Mouse (Mus musculus) spleen, adult 10 weeks (tissue): ENCODE data around the gene Glyatl3. TPM values are rescaled to one million over a fixed set of nuclear protein-coding genes. Genes with fewer than 3 reads are reported as not detected.

Experiments used
- polyA plus RNA-seq: library from polyadenylated mRNA; stranded (reverse); fragments of 350-450 nt; fragmentation: Illumina TruSeq; extraction: RNeasy Lipid Tissue Mini Kit (QIAGEN cat#74804); gene quantifications from one replicate; pipeline ENCODE4 v1.2.3, GENCODE M21; 2015; ENCODE audit warnings: low replicate concordance; ENCODE audit not compliant: insufficient read depth

The Glyatl3 gene
- polyA plus RNA-seq = not detected

DNA sequence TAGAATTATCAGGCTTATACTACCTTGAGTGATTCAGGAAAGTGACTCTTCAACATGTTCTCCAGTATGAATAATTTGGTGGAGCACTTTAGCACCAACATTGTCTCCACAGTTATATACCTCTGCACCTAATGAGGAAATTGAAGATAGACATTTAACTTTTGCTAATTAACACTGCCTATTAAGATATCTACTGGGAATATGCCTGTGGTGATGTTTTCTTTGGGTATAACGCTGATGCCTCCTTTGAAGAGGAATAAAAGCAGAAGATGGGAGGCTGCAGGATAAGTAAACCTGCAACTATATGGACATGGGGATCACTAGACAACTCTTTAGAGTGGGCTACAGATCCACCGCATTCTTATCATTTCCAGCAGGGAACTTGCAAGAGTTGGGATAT, at the start of gene Glyatl3:
TSS of gene Glyatl3 (minus strand) at position 101 of the 400 bp plus-strand sequence.

DNA sequence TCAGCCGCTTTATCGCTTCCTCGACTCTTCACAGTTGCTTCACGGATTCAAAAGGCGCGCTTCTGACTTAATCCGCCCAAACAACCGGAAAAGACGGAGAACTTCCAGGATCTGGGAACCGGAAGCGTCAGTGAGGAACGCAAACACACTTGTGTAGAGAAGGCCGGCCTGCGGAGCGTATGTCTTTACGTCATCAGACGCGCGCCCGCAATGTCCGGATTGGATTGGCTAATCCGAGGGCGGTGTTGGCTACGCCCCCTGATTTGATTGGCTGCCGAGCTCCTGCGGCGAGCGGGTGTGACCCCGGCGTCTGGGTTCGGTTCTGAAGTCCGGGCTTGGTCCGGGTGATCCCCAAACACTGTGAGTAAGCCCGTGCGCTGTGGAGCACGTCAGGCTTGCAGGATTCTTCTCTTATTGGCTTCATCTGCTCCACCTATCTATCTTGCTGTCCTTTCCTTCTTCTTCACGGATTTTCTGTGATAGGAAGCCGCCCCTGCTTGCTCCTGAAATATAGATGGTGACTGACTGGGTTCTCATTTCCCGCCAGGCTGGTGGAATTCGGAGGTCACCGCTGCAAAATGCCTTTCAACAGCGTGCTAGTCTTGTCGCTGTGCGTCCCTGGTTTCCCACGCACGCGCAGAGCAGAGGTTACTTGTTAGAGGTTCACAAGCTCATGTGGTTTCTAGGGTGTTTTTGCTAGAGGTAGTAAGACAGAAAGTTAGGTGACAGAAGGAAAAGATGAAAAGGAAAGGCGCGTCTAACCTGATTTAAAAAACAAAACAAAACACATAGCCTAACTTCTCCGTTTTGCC, 20.5 kb upstream of the Glyatl3 start, which contains the start of the genes Mut and Cenpq:
TSS of gene Mut (plus strand) at position 266 of the 812 bp plus-strand sequence.
TSS of gene Cenpq (minus strand) at position 628 of the 812 bp plus-strand sequence.

DNA sequence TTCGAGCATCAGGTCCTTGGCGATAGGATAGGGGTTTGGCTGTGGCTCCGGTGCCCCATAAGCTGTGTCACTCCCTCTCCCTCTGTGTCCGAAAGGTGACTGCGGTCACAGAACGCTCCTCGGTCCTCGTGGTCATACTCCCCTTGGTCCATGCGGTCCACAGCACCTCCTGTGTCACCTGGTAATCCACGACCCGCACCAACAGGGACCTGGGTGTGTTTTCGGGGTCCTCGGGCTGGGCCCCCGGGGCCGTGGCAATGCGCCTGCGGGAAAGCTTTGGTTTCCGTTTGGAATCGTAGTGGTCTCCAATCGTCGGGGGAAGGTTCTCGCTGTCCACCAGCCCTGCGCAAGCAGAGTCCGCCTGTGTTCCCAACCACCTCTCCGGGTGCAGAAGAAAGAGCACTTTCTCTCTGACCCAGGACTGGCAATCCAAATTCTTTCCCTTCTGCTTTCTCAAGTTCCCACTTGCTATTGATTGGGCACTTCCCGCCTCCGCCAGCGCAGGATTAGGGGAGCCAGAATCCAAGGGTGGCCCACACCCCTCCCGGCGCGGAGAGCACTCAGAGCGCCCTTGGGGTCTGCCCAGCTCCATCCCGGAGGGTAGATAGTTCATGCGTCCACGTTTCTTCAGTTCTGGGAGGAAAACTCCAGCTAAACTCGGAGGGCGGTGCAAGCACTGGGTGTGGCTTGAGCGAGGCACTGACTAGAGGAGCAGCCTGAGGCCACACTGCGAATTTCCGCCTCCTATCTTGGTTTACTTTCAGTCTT, 34.0 kb downstream of the Glyatl3 start, which contains the start of gene 9130008F23Rik:
TSS of gene 9130008F23Rik (minus strand) at position 636 of the 768 bp plus-strand sequence.

Other genes with a start within 250 kb of the Glyatl3 start
- not detected for gene Esp1, start 187.2 kb downstream of the Glyatl3 start, polyA plus RNA-seq
- gene Crisp2, start 107.3 kb downstream of the Glyatl3 start, polyA plus RNA-seq = 0.18 TPM
- 22.1 TPM for gene Rhag, start 103.2 kb downstream of the Glyatl3 start, polyA plus RNA-seq
- gene 9130008F23Rik, start 33.8 kb downstream of the Glyatl3 start, polyA plus RNA-seq = 2.4 TPM
- gene Mut, start 20.3 kb upstream of the Glyatl3 start, polyA plus RNA-seq = 21.7 TPM
- gene Cenpq, start 20.7 kb upstream of the Glyatl3 start, polyA plus RNA-seq = 33.6 TPM